Mouse (Mus musculus): Measurements from ENCODE around the gene Ccdc88c.
"Not testable (repeated sequence)": the region's sequence is repeated elsewhere in the genome, so short reads cannot be mapped to it uniquely, and the experiment has no call there.

The Ccdc88c gene

DNA sequence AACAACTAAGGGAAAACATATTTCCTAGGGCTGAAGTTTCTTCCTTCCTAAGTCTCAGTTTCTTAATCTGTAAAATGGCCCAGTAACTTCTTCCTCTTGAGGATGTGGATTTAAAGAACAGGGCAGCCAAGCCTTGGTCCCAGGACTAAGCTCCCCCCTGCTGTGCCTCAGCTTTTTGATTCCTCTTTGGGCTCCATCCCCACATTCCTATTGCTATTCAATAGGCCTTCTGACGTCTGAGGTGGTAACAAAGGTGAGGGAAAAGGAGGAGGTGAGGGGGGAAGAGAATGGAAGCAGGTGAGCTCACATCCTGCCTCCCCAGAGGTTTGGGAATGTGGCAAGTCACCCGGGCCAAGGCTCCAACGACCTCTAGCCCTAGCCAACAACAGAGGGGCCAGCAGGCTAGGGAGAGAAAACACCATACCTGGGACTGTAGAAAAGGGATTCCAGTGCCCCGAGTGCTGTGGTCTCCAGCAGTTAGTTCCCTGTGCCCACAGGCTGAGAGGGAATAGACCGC, 12.4 kb downstream of the Ccdc88c start:
- DNase-seq: no peak

DNA sequence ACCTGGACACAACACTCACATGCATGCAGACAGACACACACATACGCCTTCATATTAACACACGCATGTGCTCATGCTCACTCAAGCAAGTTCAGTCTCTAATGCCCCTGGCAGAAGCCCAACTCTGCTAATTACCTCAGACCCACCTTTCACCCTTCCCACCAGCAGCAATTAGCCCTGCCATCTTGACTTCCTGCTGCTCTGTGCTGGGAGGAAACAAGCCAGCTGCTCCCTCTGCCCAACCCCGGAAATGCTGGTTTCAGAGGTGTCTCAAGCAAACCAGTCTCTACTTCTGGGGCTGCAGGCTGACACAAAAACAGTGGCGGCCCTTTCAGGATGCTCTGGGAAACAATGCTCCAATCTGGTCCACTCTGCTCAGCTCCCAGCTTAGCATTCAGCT, 12.9 kb downstream of the Ccdc88c start:
- peak; percentile 94 for DNase-seq

DNA sequence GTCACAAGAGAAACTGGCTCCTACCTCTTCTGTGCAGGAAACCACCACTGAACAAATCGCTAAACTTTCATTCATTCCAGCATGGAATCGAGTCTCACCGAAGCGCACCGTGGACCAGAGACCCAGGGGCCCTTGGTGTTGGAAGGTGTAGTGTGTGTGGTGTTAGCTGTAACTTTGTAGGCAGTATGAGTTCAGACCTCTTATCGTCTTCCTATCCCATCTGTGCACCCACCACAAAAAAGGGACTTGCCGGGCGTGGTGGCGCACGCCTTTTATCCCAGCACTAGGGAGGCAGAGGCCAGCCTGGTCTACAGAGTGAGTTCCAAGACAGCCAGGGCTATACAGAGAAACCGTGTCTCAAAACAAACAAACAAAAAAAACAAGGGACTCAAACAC, 13.7 kb downstream of the Ccdc88c start:
- DNase-seq: no peak

DNA sequence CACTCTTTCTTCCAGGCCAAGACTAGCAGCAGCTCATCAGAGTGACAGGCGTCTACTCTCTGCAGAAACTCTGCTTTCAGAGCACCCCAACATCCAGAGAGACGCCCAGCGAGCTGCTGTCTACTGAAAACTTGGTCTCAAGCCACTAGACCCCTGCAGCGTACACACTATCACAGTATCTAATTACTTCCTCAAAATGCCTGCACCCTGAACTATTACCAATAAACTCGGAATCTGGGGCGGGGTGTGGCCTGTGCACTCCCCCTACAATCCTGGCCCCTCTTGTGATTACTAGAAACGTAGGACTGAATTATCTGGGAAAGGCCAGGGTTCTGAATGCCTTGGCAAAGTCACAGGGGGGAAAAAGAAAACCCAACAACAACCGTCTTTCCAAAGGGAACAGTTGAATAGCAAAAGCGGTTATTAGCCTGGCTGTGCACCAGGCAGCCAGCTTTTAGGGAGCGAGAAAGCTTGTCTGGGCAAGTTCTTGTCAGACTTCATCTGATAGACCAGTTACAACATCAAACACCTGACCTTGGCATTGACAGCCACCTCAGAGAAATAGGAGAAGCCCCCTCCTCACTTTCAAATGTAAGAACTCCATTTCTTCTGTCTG, 14.2 kb downstream of the Ccdc88c start:
- no peak for DNase-seq

DNA sequence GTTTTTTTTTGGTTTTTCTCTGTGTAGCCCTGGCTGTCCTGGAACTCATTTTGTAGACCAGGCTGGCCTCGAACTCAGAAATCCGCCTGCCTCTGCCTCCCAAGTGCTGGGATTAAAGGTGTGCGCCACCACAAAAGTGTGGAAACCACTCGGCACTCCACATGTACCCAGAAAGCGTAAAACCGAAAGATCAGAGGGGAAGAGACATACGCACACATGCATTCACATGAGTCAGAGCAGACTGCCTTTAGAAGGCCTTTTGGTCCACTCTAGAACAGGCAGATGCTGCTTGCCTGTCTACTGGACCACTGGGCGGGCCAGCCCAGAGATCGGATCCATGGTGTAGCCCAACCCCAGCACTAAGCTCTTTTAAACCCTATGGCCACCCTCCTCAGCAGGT, 15.2 kb downstream of the Ccdc88c start:
- DNase-seq: not testable (repeated sequence)

DNA sequence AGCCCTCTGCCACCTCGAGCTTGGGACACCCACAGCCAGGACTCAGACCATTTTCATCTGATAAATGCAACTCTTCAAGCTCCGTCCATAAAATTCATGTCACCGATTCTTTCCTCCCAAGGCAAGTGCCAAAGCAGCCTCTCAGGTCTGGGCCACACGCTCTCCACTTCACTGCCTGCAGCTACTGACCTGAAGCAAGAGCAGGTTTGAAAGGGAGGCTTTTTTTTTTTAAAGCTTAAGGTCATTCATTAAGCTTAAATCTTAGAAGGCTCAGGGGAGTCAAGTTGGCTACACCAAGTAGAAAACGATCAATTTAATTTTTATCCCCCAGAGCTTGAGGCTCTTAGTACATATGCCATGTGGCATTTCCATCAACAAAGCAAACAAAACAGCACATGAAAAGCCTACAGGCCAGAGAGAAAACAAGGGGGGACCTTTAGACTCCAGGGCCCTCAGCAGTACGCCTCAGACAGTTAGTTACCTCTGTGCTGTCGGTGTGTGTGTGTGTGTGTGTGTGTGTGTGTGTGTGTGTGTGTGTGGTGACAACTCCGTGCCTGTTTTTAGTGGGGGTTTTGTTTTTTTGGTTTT, 15.7 kb downstream of the Ccdc88c start:
- DNase-seq: no peak

DNA sequence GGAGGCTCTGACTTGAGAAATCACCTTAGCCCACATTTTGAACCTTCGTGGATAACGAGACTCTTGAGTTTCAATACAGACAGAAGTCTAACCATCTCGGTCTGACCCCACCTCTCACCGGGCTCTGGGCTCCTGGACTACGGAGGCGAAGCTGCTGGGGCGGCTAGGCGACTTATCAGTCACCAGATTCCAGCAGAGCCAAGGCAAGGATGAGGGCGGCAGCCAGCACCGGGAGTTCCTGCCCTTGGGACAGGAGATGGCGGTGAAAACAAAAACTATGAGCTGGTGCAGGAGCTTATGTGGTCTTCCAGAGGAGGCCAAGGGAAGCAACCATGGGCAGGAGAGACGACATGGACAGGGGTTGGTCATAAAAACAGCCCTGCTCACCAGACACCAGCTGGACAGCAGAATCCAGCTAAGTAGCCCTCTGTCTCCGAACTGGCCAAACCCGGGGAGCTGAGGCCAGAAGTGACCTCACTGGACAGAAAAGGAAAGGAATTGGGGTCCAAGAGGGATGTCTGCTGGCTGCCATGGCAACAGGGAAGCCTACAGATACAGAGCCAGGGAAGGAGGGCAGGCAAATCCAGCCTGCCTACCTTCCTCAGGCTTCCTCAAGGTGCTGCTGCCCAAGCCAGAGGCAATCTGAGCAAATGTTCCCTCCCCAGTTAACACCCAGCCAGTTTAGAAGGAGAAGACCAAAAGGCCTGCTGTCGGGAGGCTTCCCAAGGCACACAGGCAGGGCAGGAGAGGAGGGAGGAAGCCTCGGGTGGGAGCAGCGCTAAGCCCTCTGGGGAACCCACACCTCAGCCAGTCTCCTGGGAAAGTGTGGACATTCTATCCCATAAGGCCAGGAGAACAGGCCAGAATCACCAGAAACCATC, 16.4 kb downstream of the Ccdc88c start:
- peak; percentile 95 for DNase-seq

DNA sequence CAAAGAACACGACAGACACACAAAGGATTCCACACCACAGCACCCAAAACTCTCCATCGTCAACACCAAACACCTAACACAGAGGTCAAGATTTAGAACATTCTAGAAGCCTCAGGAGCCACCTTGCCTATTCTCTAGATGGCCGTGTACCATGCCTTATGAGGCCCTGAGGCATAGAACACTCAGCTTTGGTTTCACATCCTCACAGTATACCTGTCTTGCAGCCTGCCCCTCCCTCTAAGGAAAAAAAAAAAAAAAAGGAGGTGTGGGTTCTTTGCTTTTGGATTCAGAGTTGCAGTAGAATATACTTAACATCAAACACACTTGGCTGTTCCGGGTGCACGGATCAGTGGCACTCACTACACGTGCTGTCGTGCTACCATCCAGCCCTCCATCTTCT, 17.8 kb downstream of the Ccdc88c start:
- DNase-seq: no peak

DNA sequence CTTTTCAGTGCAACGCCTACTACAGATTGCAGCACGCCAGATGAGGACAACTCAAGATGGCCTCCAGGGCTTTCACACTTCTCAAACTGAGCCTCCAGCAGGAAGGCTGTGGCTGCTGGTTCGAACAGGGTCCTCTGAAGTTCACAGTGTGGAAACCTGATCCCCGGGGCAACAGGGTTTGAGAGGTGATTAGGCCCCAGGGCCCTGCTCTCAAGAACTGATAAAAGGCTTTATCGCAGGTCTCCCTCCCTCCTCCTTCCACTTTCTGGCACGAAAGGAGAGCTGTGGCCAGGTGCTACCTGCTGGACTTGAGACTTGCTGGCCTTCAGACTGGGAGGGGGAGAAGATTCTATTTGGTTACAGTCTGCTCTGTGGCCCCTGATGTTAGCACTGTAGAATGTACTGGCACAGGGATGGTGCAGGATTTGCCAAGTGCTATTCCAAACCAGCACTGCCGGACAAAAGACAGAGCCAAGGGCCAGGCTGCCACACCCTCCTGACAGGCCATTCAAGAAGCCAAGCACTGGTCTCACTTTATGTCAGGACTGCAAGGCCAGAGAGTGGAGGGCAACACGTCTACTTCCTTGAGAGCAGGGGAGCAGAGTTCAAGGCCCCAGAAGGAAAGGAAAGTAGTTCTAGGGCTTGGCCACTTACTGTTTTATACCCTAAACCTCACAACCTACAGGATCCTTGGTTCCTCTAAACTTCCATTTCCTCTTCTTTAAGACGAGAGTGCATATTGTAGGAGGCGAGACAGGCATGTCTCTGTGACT, 18.5 kb downstream of the Ccdc88c start:
- peak; percentile 94 for DNase-seq

DNA sequence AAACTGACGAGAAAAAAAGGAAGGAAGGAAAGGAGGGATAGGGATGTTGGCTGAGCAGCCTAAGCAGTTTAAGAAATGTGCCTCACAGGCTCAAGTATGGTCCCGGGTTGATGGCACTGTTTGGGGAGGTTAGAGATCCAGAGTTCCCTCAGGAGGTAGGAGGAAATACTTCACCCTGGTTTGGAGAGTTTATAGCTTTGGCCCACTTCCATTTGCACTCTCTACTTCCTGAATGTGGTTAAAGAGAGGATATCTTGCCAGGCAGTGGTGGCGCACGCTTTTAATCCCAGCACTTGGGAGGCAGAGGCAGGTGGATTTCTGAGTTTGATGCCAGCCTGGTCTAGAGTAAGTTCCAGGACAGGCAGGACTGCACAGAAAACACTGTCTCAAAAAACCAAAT, 19.6 kb downstream of the Ccdc88c start:
- DNase-seq: no peak

DNA sequence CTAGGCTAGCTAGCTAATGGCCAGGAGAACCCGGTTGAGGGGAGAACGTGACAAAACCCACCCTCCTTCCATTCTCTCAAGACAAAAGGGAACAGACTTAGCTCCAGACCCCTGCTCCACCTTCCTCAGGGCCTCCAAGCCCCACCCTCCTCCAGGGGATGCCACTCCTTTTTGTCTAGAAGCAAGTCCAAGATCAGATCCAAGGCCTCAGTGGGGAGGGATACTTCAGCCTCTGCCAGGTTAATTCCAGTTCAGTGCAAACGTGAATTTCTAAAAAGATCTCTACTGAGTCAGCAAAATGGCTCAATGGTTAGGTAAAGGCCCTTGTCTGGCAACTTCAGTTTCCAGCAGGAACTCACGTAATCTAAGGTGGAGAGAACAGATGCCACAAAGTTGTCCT, 20.2 kb downstream of the Ccdc88c start:
- DNase-seq: no peak

DNA sequence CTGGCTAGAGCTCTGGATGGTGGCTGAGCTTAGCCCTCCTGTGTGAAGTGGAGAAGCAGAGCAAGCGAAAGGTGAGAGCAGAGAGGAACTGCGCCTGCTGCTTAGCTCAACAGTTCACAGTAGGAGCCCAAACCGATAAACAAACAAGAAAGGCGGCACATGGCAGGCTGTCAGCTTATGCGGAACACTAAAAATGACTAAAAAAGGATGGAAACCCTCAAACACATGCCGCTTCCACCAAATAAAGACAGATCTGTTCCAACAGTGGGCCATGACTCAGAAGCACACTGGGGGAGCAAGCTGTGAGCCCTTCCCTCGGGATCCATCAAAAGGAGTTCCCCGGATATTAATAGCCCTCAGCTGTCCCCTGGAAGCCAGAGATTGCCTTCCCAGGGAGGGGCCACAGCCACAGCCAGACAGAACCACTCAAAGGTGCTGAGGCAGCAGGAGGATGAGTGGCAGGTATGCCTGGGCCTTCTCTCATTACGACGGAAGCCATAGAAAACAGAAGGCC, 20.8 kb downstream of the Ccdc88c start:
- peak; percentile 96 for DNase-seq

DNA sequence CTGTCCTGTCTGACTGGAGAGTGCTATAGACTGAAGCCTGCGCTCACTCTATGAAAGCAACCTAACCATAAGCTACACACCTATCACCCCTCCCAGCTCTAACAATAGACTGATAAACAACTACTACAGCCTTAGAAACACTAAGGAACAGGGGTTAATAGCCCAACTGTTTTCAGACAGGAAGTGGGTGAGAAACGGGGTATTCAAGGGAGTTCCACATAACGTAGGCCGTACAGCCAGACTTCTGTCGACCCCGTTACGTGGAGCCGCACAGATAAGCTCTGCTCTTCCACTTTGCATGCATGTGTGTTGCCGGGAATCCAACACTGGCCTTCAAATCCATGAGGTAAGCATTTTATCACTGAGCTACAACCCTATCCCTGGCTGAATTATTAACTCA, 21.4 kb downstream of the Ccdc88c start:
- DNase-seq: no peak

DNA sequence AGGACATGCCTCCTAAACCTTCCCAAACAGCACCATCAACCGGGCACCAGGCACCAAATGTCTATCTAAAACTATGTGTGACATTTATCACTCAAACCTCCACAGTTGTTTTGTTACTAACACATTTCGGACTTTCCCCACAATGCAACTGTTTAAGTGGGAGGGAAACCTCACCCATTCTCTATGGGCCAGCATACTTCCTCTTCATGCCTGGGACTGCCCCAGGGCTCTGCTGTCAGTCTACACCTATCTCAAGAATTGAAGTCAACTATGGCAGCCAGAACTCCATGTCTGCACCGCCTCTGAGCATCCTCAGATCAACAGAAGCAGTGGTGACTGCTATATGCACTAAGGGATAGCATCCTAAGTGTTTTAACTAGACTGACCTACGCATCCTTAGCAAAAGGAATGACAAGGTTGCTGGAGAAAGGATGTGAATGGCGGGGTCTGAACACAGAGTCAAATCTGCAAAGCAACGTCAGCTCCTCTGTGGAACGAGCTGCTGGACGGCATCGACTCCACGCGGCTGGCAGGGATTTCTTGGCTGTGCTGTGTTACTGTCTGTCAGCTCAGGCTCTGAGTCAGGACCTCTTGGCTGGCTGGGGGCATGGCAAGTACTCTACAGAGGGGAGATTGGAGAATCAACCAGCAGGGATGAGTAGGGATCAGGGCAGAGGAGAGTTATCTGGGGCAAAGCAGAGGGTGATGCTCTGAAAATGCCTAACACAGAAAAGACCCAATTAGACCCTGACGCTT, 23.0 kb downstream of the Ccdc88c start:
- peak; percentile 84 for DNase-seq

DNA sequence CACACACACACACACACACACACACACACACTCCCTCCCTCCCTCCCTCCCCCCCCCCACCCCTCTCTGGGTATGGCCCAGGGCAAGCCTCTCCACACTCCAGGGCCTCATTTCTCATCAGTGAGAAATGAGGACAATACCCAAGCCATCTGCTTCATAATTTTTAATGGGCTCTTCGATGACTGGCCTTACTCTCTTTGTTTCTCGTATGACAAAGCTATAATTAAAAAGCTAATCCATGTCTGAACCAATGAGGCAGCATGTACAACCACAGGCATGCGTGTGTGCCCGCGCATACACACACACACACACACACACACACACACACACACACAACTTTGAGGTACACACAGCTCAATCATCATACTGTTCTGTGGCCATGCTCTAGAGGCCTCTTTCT, 23.9 kb downstream of the Ccdc88c start:
- DNase-seq: no peak

DNA sequence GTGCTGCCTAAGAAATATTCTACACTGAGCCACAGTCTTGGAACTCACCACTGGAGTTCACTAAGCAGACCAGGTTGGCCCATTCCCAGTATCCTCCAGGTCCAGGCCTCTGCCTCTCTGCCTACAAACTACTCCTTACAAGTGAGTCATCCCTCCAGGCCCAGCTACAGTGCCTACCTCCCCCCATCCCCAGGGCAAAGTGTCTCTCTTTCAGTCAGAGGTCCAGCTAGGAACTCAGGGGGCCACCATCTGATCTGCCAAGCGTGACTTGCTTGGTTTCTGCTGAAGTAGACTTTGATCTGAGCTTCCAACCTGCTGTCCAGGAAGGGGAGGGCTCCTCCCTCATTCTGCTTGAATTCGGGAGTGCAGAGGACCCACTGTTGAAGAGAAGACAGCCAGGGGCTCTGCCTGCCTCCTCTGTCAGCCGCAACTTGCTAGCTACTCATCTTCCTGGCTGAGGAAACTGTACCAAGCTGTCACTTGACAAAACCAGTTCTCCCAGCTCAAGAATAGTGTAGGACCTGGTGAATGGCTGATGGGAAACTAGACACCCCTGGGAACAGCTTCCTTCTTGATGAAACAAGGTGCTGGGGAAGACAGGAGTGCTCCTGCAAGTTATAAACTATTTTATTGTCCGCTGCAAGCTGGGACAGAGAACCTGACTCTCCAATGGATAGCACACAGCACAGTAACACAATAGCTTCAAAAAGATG, 25.9 kb downstream of the Ccdc88c start:
- DNase-seq: peak; percentile 81

DNA sequence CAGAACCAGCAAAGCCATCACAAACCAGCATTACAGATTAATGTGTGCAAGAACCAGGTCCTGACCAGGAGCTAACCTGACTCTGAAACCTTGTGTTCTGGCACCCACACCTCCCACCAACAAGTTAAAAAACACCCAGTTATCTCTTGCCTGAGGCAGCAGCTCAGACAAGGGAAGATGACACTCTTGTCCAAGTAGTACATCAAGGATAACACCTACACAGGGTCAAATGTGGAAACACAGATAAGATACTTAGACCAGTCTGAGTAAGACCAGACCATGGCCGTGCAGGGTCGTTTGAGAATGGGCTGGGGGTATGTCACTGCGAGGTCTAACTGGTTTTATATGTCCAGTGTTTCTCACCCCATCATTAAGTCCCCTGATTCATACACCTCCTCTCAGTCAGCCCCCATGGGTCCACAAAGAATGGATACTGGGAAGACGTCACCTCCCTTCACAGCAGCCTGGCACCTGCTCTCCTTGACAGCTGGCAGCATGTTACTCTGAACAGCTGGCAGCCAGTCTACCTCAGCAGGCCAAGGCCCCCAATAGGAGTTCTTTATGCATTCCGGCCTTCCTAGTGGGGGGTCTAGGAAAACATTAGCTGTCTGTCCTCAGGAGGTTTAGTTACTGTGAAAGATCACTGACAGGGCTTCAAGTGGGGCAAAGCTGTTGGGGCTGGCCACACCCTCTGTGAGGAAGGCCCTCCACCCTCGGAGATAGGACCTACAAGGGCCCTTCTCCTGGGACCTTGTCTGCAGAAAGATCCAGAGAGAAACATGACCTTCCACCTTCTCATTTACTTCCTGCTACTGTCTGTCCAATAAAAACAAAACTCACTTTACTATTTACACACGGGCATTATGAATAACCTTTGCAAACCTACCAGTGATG, 29.5 kb downstream of the Ccdc88c start:
- no peak for DNase-seq

DNA sequence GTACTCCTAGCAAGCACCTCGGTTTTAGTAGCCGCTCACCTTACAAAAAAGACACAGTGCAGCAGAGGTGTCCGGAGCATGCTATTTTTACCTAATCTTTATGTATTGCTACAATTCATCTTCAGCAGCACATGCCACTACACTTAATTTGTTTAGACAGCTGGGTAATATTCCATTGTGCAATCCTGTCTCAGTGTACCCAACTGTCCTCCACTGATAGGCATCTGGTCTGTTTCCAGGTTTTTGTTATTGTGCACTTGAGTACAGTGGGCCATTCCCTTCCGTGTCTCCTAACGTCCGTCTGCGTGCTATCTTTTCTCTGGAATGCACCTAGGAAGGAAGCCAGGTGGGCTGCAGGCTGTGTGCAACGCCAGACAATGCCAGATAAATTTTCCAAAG, 30.3 kb downstream of the Ccdc88c start:
- DNase-seq: no peak

DNA sequence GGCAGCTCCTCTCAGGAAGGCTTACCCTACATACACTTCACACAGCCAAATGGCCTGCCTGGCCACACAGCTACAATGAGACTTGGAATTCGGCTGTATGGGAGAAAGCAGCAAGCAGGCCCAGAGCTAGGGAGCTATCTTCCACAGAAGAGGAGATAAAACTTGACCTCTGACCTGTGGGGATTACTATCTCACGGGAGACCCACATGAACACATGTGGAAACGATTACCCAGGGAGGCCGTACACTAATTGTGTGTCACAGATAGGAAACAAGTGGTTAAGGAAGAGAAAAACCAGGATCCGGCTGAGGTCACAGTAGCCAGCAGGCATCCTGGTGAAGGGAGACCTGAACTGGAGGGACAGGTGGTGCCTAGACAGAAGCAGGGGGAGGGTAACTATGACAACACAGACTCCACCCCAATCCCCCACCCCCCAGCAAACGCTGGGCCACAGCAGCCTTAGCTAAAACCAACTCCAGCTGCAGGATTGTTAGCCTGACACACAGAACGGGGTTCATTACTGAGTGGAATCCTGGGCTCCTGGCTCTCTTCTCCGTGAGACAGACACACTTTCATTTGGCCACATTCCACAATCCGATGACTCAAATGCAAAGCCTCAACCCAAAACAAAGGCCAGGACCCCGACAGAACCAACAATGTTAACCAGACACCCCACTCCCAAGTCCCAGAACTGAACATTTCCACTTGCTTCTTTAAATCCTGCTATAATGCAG, 30.9 kb downstream of the Ccdc88c start:
- DNase-seq: no peak

Measured in heart, adult 11 months (tissue).